Mouse (Mus musculus): Measurements from ENCODE around the gene Itprip. TPM values are rescaled to one million over a fixed set of nuclear protein-coding genes. Genes with fewer than 3 reads are reported as not detected.
A peak's percentile ranks its signal among the peaks of the same experiment; 100 is the strongest.

Itprip gene
- polyA plus RNA-seq, 1 experiment from 2014 or later = 2.8 TPM

DNA sequence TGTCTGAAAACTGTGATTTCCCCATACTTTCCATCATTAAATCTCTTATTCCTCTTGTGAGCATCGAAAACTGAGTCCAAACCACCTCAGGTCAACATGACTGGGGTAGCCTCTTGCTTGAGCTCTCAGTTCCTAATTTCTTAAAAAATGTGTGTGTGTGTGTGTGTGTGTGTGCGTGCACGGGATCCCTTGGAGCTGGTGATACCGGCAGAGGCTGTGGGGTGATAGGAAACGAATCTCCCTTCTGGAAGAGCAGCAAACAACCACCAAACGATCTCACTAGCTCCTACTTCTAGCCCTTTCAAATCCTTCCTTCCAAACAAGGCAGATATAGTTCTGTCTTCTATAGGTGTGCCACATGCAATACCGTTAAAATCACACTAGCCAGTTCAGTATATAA, 54.4 kb downstream of the Itprip start:
- Histone ChIP-seq H3K9me3 (ENCODE audit: low read length) (no peaks in the 10 kb centered on the region), H3K27me3 (ENCODE audit: insufficient read depth, low read length) (no peaks in the 10 kb centered on the region), H3K4me1 (ENCODE audit: insufficient read depth) (peaks cover 7% of the 10 kb centered on the region), H3K9ac (replicated peaks) (no peak overlapping the region), H3K4me2 (ENCODE audit: low read depth, low read length) (peak overlapping the region; percentile 97), H3K27ac (ENCODE audit: low read depth) (no peak overlapping the region), H3K4me3 (ENCODE audit: low read depth, low read length) (peak overlapping the region; percentile 55), H3K36me3 (replicated peaks; ENCODE audit: insufficient read depth, low read length) (peaks cover 17% of the 10 kb centered on the region)
- TF ChIP-seq CTCF (IDR thresholded peaks at IDR 0.05; ENCODE audit: low read depth) = no peak
- no peak for TF ChIP-seq EP300 (IDR thresholded peaks at IDR 0.05; ENCODE audit: low read depth)
- WGBS (ENCODE audit: insufficient replicate concordance) = 82% methylated on average over 7 of the region's 7 CpGs
- no peak for DNase-seq
- ATAC-seq = no peak

DNA sequence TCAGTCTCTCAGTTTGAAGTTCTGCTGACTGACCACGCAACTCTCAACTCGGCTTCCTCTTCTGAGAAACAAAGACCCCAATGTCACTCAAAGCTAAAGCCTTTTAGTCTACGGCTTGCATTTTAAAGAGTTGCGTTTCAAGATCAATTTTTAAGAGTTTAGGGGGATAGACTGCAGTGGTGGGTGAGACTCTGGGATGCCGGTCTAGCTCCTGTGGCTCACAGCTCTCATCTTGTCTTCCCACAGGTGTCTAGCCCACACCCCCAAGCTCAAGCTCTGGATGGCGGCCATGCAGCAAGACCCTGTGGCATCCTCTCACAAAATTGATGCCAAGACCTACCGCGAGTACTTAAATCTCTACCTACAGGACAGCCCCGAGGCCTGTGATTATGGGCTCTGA, 55.0 kb downstream of the Itprip start:
- WGBS (ENCODE audit: insufficient replicate concordance) = 85% methylated on average over 9 of the region's 9 CpGs
- no peaks in the 10 kb centered on the region for H3K27me3 ChIP-seq (ENCODE audit: insufficient read depth, low read length)
- H3K4me3 ChIP-seq (ENCODE audit: low read depth, low read length) = no peak overlapping the region
- H3K4me1 ChIP-seq (ENCODE audit: insufficient read depth) = peaks cover 7% of the 10 kb centered on the region
- H3K36me3 ChIP-seq (replicated peaks; ENCODE audit: insufficient read depth, low read length) = peaks cover 17% of the 10 kb centered on the region
- H3K27ac ChIP-seq (ENCODE audit: low read depth) = no peak overlapping the region
- no peak for DNase-seq
- H3K9ac ChIP-seq (replicated peaks) = no peak overlapping the region
- H3K9me3 ChIP-seq (ENCODE audit: low read length) = no peaks in the 10 kb centered on the region
- TF ChIP-seq EP300 (IDR thresholded peaks at IDR 0.05; ENCODE audit: low read depth) = no peak
- TF ChIP-seq CTCF (IDR thresholded peaks at IDR 0.05; ENCODE audit: low read depth) = no peak
- no peak overlapping the region for H3K4me2 ChIP-seq (ENCODE audit: low read depth, low read length)
- ATAC-seq = no peak

DNA sequence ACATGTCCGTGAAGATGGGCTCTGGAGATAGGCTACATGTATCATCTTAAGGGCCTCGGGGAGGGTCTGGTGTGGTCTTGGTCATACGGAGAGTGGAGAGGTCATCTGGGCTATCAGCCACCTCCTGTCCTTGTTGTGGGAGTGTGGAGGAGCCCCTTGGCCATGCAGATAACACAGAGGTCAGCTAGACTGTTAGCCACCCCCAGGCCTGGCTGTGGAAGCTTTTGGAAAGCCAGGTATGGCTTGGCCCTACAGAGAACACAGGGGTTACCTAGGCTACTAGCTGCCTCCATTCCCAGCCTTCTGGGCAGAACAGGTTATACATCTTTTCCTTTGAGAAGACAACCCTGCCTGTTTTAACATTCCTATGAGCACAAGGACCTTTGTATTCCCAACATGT, 56.5 kb downstream of the Itprip start:
- peaks cover 7% of the 10 kb centered on the region for H3K4me1 ChIP-seq (ENCODE audit: insufficient read depth)
- no peak for DNase-seq
- H3K4me3 ChIP-seq (ENCODE audit: low read depth, low read length) = no peak overlapping the region
- ATAC-seq = no peak
- no peak overlapping the region for H3K27ac ChIP-seq (ENCODE audit: low read depth)
- no peaks in the 10 kb centered on the region for H3K9me3 ChIP-seq (ENCODE audit: low read length)
- no peaks in the 10 kb centered on the region for H3K27me3 ChIP-seq (ENCODE audit: insufficient read depth, low read length)
- TF ChIP-seq EP300 (IDR thresholded peaks at IDR 0.05; ENCODE audit: low read depth) (no peak), CTCF (IDR thresholded peaks at IDR 0.05; ENCODE audit: low read depth) (no peak)
- H3K9ac ChIP-seq (replicated peaks) = no peak overlapping the region
- no peak overlapping the region for H3K4me2 ChIP-seq (ENCODE audit: low read depth, low read length)
- 70% methylated on average over 3 of the region's 3 CpGs for WGBS (ENCODE audit: insufficient replicate concordance)
- H3K36me3 ChIP-seq (replicated peaks; ENCODE audit: insufficient read depth, low read length) = peaks cover 28% of the 10 kb centered on the region

- 82% methylated on average over 8 of the region's 8 CpGs for WGBS (ENCODE audit: insufficient replicate concordance)
- Histone ChIP-seq H3K4me1 (ENCODE audit: insufficient read depth) (peaks cover 13% of the 10 kb centered on the region), H3K4me2 (ENCODE audit: low read depth, low read length) (no peak overlapping the region), H3K36me3 (replicated peaks; ENCODE audit: insufficient read depth, low read length) (peaks cover 30% of the 10 kb centered on the region), H3K9me3 (ENCODE audit: low read length) (no peaks in the 10 kb centered on the region), H3K4me3 (ENCODE audit: low read depth, low read length) (no peak overlapping the region), H3K27me3 (ENCODE audit: insufficient read depth, low read length) (no peaks in the 10 kb centered on the region), H3K9ac (replicated peaks) (no peak overlapping the region), H3K27ac (ENCODE audit: low read depth) (no peak overlapping the region)
- ATAC-seq (no peak), DNase-seq (no peak)
- no peak for TF ChIP-seq EP300 (IDR thresholded peaks at IDR 0.05; ENCODE audit: low read depth)
- no peak for TF ChIP-seq CTCF (IDR thresholded peaks at IDR 0.05; ENCODE audit: low read depth)
These were observed 59.9 kb downstream of the Itprip start for GRCm38 (mm10) chr19:47859180-47859579.

DNA sequence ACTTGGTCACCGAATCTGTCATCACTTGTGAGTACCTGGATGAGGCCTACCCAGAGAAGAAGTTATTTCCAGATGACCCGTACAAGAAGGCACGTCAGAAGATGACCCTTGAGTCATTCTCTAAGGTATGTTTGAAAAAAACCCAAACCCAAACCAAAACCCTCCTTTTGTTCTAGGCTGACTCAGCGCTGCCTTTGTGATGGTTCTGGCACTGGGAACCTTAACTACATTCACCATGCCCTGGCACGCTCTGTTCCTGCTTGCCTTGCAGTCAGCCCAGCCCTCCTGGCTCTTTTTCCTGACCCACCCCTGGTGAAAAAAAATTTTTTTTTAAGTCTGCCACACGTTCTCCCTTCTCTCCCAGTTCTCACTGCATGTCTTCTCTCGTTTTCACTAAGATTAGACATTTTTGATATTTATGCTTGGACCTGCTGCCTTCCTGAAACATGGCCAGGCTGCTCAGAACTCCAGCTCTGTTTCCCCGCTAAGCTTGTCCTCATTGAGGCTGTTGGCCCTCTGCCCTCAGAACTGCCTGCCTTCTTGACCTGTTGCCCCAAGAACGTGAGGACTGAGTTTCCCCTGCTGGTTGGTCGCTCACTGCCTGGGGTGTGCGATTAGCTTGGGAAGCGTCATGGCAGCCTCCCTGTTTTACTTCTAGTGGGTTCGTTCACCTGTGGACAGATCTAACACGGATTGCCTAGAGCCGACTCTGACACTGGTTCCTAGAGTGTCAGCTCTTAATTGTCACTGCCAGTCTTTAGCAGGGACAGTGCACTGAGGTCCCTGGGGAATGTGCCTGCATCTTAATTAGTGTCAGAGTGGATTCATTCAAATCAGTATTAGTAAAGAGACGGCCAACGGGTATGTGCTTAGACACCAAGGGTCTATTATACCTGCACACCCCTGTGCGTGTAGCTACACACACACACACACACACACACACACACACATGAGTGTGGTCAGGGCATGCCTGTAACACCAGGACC, 60.8 kb downstream of the Itprip start:
- H3K4me1 ChIP-seq (ENCODE audit: insufficient read depth) = peaks cover 13% of the 10 kb centered on the region
- H3K27ac ChIP-seq (ENCODE audit: low read depth) = no peak overlapping the region
- peaks cover 23% of the 10 kb centered on the region for H3K36me3 ChIP-seq (replicated peaks; ENCODE audit: insufficient read depth, low read length)
- H3K27me3 ChIP-seq (ENCODE audit: insufficient read depth, low read length) = no peaks in the 10 kb centered on the region
- no peak overlapping the region for H3K4me3 ChIP-seq (ENCODE audit: low read depth, low read length)
- ATAC-seq (no peak), DNase-seq (no peak)
- WGBS (ENCODE audit: insufficient replicate concordance) = 84% methylated on average over 18 of the region's 18 CpGs
- no peak for TF ChIP-seq EP300 (IDR thresholded peaks at IDR 0.05; ENCODE audit: low read depth)
- TF ChIP-seq CTCF (IDR thresholded peaks at IDR 0.05; ENCODE audit: low read depth) = no peak
- no peak overlapping the region for H3K4me2 ChIP-seq (ENCODE audit: low read depth, low read length)
- no peak overlapping the region for H3K9ac ChIP-seq (replicated peaks)
- no peaks in the 10 kb centered on the region for H3K9me3 ChIP-seq (ENCODE audit: low read length)
